Mouse (Mus musculus): ENCODE measurements at regions not wholly inside any gene's neighbourhood (a gene's known extent, or its start where the extent isn't known, plus 50 kb on each side); places are given as distances from the start of the nearest gene placed in this dataset.

- Histone ChIP-seq H3K9me3 (ENCODE audit: low read length) (peaks cover 7% of the 10 kb centered on the region), H3K36me3 (ENCODE audit: insufficient read depth, low read length) (no peaks in the 10 kb centered on the region)
- TF ChIP-seq POU5F1 (IDR thresholded peaks at IDR 0.05; ENCODE audit: borderline replicate concordance, low read length) (no peak), NANOG (IDR thresholded peaks at IDR 0.05; ENCODE audit: borderline replicate concordance, low read length) (no peak), CTCF (conservative IDR thresholded peaks at IDR 0.05; ENCODE audit: low read length) (no peak)
These were observed 101.9 kb upstream of the Lyplal1 start for GRCm38 (mm10) chr1:186218995-186219394.

GRCm38 (mm10) chr1:186217198-186217597 is 100.1 kb upstream of the Lyplal1 start:
- peaks cover 24% of the 10 kb centered on the region for H3K9me3 ChIP-seq (ENCODE audit: low read length)
- no peaks in the 10 kb centered on the region for H3K4me1 ChIP-seq (replicated peaks; ENCODE audit: low read depth, low read length)
- no peak overlapping the region for H3K4me3 ChIP-seq (replicated peaks; ENCODE audit: low read length)
- no peak for TF ChIP-seq CTCF (conservative IDR thresholded peaks at IDR 0.05; ENCODE audit: low read length)
- TF ChIP-seq POU5F1 (IDR thresholded peaks at IDR 0.05; ENCODE audit: borderline replicate concordance, low read length): no peak
- no peak for TF ChIP-seq NANOG (IDR thresholded peaks at IDR 0.05; ENCODE audit: borderline replicate concordance, low read length)
- H3K36me3 ChIP-seq (ENCODE audit: insufficient read depth, low read length): no peaks in the 10 kb centered on the region
- no peaks in the 10 kb centered on the region for H3K27me3 ChIP-seq (ENCODE audit: insufficient read depth, low read length)

More at GRCm38 (mm10) chr1:186218995-186219394, 101.9 kb upstream of the Lyplal1 start:
- Histone ChIP-seq H3K27me3 (ENCODE audit: insufficient read depth, low read length) (no peaks in the 10 kb centered on the region), H3K4me3 (replicated peaks; ENCODE audit: low read length) (no peak overlapping the region), H3K4me1 (replicated peaks; ENCODE audit: low read depth, low read length) (peaks cover 7% of the 10 kb centered on the region)

- no peaks in the 10 kb centered on the region for H3K4me1 ChIP-seq (replicated peaks; ENCODE audit: low read depth, low read length)
- no peak overlapping the region for H3K4me3 ChIP-seq (replicated peaks; ENCODE audit: low read length)
- TF ChIP-seq POU5F1 (IDR thresholded peaks at IDR 0.05; ENCODE audit: borderline replicate concordance, low read length) (no peak), CTCF (conservative IDR thresholded peaks at IDR 0.05; ENCODE audit: low read length) (no peak), NANOG (IDR thresholded peaks at IDR 0.05; ENCODE audit: borderline replicate concordance, low read length) (no peak)
- no peaks in the 10 kb centered on the region for H3K9me3 ChIP-seq (ENCODE audit: low read length)
- H3K36me3 ChIP-seq (ENCODE audit: insufficient read depth, low read length): no peaks in the 10 kb centered on the region
- no peaks in the 10 kb centered on the region for H3K27me3 ChIP-seq (ENCODE audit: insufficient read depth, low read length)
These were observed 87.0 kb upstream of the Lyplal1 start for GRCm38 (mm10) chr1:186204151-186204550.

GRCm38 (mm10) chr1:186202536-186202935 is 85.4 kb upstream of the Lyplal1 start:
- Histone ChIP-seq H3K4me3 (replicated peaks; ENCODE audit: low read length) (no peak overlapping the region), H3K4me1 (replicated peaks; ENCODE audit: low read depth, low read length) (no peaks in the 10 kb centered on the region), H3K36me3 (ENCODE audit: insufficient read depth, low read length) (no peaks in the 10 kb centered on the region), H3K9me3 (ENCODE audit: low read length) (no peaks in the 10 kb centered on the region), H3K27me3 (ENCODE audit: insufficient read depth, low read length) (no peaks in the 10 kb centered on the region)
- TF ChIP-seq CTCF (conservative IDR thresholded peaks at IDR 0.05; ENCODE audit: low read length) (no peak), POU5F1 (IDR thresholded peaks at IDR 0.05; ENCODE audit: borderline replicate concordance, low read length) (no peak), NANOG (IDR thresholded peaks at IDR 0.05; ENCODE audit: borderline replicate concordance, low read length) (no peak)

GRCm38 (mm10) chr1:186198391-186198790 is 81.3 kb upstream of the Lyplal1 start:
- no peaks in the 10 kb centered on the region for H3K9me3 ChIP-seq (ENCODE audit: low read length)
- H3K4me1 ChIP-seq (replicated peaks; ENCODE audit: low read depth, low read length): no peaks in the 10 kb centered on the region
- H3K36me3 ChIP-seq (ENCODE audit: insufficient read depth, low read length): no peaks in the 10 kb centered on the region
- H3K27me3 ChIP-seq (ENCODE audit: insufficient read depth, low read length): no peaks in the 10 kb centered on the region
- TF ChIP-seq POU5F1 (IDR thresholded peaks at IDR 0.05; ENCODE audit: borderline replicate concordance, low read length): no peak
- TF ChIP-seq CTCF (conservative IDR thresholded peaks at IDR 0.05; ENCODE audit: low read length): no peak
- no peak for TF ChIP-seq NANOG (IDR thresholded peaks at IDR 0.05; ENCODE audit: borderline replicate concordance, low read length)
- H3K4me3 ChIP-seq (replicated peaks; ENCODE audit: low read length): no peak overlapping the region

- no peak overlapping the region for H3K4me3 ChIP-seq (replicated peaks; ENCODE audit: low read length)
- no peaks in the 10 kb centered on the region for H3K4me1 ChIP-seq (replicated peaks; ENCODE audit: low read depth, low read length)
- no peaks in the 10 kb centered on the region for H3K27me3 ChIP-seq (ENCODE audit: insufficient read depth, low read length)
- no peaks in the 10 kb centered on the region for H3K36me3 ChIP-seq (ENCODE audit: insufficient read depth, low read length)
- H3K9me3 ChIP-seq (ENCODE audit: low read length): no peaks in the 10 kb centered on the region
- TF ChIP-seq POU5F1 (IDR thresholded peaks at IDR 0.05; ENCODE audit: borderline replicate concordance, low read length) (no peak), CTCF (conservative IDR thresholded peaks at IDR 0.05; ENCODE audit: low read length) (no peak), NANOG (IDR thresholded peaks at IDR 0.05; ENCODE audit: borderline replicate concordance, low read length) (no peak)
These were observed 79.9 kb upstream of the Lyplal1 start for GRCm38 (mm10) chr1:186197057-186197456.

GRCm38 (mm10) chr1:186189390-186189789 is 72.3 kb upstream of the Lyplal1 start:
- Histone ChIP-seq H3K27me3 (ENCODE audit: insufficient read depth, low read length) (no peaks in the 10 kb centered on the region), H3K9me3 (ENCODE audit: low read length) (no peaks in the 10 kb centered on the region), H3K4me1 (replicated peaks; ENCODE audit: low read depth, low read length) (no peaks in the 10 kb centered on the region), H3K36me3 (ENCODE audit: insufficient read depth, low read length) (no peaks in the 10 kb centered on the region), H3K4me3 (replicated peaks; ENCODE audit: low read length) (no peak overlapping the region)
- no peak for TF ChIP-seq CTCF (conservative IDR thresholded peaks at IDR 0.05; ENCODE audit: low read length)
- no peak for TF ChIP-seq NANOG (IDR thresholded peaks at IDR 0.05; ENCODE audit: borderline replicate concordance, low read length)
- TF ChIP-seq POU5F1 (IDR thresholded peaks at IDR 0.05; ENCODE audit: borderline replicate concordance, low read length): no peak

- H3K9me3 ChIP-seq (ENCODE audit: low read length): no peaks in the 10 kb centered on the region
- no peaks in the 10 kb centered on the region for H3K36me3 ChIP-seq (ENCODE audit: insufficient read depth, low read length)
- H3K4me3 ChIP-seq (replicated peaks; ENCODE audit: low read length): no peak overlapping the region
- H3K27me3 ChIP-seq (ENCODE audit: insufficient read depth, low read length): no peaks in the 10 kb centered on the region
- H3K4me1 ChIP-seq (replicated peaks; ENCODE audit: low read depth, low read length): peaks cover 4% of the 10 kb centered on the region; the same call in 1 of the 2 replicates
- no peak for TF ChIP-seq POU5F1 (IDR thresholded peaks at IDR 0.05; ENCODE audit: borderline replicate concordance, low read length)
- TF ChIP-seq NANOG (IDR thresholded peaks at IDR 0.05; ENCODE audit: borderline replicate concordance, low read length): no peak
- no peak for TF ChIP-seq CTCF (conservative IDR thresholded peaks at IDR 0.05; ENCODE audit: low read length)
These were observed 70.3 kb upstream of the Lyplal1 start for GRCm38 (mm10) chr1:186187372-186187771.

GRCm38 (mm10) chr1:186183204-186183651 is 66.1 kb upstream of the Lyplal1 start:
- TF ChIP-seq NANOG (IDR thresholded peaks at IDR 0.05; ENCODE audit: borderline replicate concordance, low read length): no peak
- no peak for TF ChIP-seq POU5F1 (IDR thresholded peaks at IDR 0.05; ENCODE audit: borderline replicate concordance, low read length)
- no peak for TF ChIP-seq CTCF (conservative IDR thresholded peaks at IDR 0.05; ENCODE audit: low read length)

More at GRCm38 (mm10) chr1:186183204-186183651, 66.1 kb upstream of the Lyplal1 start:
- H3K27me3 ChIP-seq (ENCODE audit: insufficient read depth, low read length): no peaks in the 10 kb centered on the region
- peaks cover 4% of the 10 kb centered on the region; the same call in 1 of the 2 replicates for H3K4me1 ChIP-seq (replicated peaks; ENCODE audit: low read depth, low read length)
- H3K4me3 ChIP-seq (replicated peaks; ENCODE audit: low read length): no peak overlapping the region
- no peaks in the 10 kb centered on the region for H3K36me3 ChIP-seq (ENCODE audit: insufficient read depth, low read length)
- no peaks in the 10 kb centered on the region for H3K9me3 ChIP-seq (ENCODE audit: low read length)
